Mouse (Mus musculus): ENCODE measurements at regions not wholly inside any gene's neighbourhood (a gene's known extent, or its start where the extent isn't known, plus 50 kb on each side); places are given as distances from the start of the nearest gene placed in this dataset.

- no peak for DNase-seq (ENCODE audit: low read depth, low spot score)
These were observed 88.7 kb downstream of the Edn3 start for GRCm38 (mm10) chr2:174848981-174849681.

DNA sequence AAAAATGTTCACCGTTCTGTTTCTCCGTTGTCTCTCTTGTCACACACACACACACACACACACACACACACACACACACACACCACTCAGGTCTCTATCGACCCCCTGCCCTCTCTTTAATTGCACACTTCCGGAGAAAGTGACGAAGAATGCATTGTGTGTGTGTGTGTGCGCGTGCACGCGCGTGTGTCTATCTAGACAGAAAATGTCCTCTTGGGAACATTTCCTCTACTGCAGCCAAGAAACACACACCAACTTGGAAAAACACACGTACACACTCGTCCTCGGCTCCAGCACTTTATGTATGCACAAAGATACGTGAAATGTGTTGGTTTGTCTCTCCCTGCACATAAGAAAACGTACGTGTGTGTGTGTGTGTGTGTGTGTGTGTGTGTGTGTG is 90.4 kb downstream of the Edn3 start:
- no peak for DNase-seq (ENCODE audit: low read depth, low spot score)

- peak; percentile 48 for DNase-seq (ENCODE audit: low read depth, low spot score)
These were observed 91.3 kb downstream of the Edn3 start for GRCm38 (mm10) chr2:174851525-174852330.

- no peak for DNase-seq (ENCODE audit: low read depth, low spot score)
These were observed 93.4 kb downstream of the Edn3 start for GRCm38 (mm10) chr2:174853786-174854185.

DNA sequence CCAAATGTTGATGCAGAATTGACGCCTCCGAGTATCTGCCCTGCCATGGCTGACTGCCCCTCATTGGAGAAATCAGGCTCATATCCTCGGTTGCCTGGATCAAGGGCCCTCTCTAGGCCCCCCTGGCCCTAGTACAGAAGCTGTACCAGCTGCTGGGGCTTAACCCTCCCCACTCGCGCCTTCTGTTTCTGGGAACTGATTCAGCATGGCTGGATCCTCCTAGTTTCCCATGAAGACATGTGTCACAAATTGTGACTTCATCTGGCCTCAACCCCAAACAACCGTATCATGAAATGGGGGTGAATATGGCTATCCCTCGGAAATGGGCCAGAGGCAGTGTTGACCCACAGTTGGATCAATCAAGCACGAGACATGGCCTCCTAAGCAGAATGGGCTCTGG is 95.1 kb downstream of the Edn3 start:
- no peak for DNase-seq (ENCODE audit: low read depth, low spot score)

DNA sequence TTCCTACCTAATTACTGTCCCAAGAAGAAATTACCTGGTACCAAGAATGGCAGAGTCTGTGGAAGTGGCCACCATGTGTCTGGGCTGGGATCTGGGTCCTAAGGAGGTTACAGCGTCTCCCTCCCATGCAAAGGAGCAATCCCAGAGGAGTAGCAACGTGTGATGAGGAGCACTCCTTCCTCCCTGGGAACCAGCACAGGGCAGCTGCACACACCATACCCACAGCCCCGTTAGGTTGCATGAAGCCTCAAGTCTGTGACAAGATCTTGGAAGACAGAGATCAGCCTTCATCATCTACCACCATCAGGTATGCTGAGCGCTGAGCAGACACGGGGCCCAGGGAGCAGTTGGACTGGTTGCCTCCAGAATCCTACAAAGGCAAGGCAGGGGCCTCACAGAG is 95.7 kb downstream of the Edn3 start:
- DNase-seq (ENCODE audit: low read depth, low spot score): no peak

GRCm38 (mm10) chr2:174858011-174858834 is 97.8 kb downstream of the Edn3 start:
- no peak for DNase-seq (ENCODE audit: low read depth, low spot score)

GRCm38 (mm10) chr2:174858835-174859215 is 98.4 kb downstream of the Edn3 start:
- DNase-seq (ENCODE audit: low read depth, low spot score): no peak

- no peak for DNase-seq (ENCODE audit: low read depth, low spot score)
These were observed 99.1 kb downstream of the Edn3 start for GRCm38 (mm10) chr2:174859533-174859932.

DNA sequence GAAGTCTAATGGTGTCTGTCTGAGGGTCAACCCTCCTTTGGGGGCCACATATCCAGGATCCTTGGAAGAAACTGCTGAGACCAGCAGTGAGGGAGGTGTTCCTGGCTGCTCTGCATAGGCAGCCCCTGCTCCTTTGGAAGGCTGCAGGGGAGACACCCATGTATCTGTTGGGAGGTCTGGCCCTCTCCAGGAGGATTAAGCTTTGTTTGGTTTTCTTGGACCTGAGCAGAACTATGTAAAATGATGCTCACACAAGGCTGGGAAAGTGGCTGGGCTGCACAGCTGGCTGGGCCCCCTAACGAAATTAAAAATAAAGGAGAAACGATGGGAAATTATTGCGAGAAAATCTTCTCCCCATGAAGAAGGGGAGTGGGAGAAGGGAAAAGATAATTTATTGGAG is 104.2 kb downstream of the Edn3 start:
- no peak for DNase-seq (ENCODE audit: low read depth, low spot score)

- no peak for DNase-seq (ENCODE audit: low read depth, low spot score)
These were observed 106.1 kb downstream of the Edn3 start for GRCm38 (mm10) chr2:174866546-174866945.

DNA sequence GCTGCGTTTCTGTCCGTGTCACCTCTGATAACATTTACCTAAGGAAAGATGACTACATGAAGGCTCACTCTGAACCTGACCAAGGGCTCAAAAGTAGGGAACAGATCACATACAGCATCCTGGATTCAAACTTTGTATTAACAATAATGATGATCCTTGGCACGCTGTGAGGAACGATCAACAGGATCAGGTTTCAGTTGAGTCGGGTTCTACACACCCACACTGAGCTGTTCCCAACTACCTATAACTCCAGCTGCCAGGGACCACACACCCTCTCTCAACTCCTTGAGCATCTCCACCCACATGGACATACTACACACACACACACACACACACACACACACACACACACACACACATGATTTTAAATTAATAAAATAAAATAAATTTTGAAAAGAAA is 107.0 kb downstream of the Edn3 start:
- no peak for DNase-seq (ENCODE audit: low read depth, low spot score)

DNA sequence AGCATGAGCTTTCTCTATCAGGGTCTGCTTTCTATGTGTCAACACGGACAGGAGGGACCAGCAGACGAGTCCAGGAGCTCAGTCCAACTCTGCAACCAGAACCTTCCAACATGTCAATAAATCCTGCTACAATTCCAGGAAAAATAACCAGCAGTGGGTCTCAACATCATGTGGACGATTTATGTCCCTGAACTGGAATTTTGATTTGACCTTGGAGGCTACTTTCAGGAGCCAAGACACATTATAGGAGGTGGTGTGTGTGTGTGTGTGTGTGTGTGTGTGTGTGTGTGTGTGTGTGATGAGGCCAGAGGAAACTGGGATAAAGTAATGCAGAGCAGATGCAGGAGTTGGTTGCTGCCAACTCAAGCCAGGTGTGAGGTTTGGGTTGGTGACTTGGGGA is 107.8 kb downstream of the Edn3 start:
- DNase-seq (ENCODE audit: low read depth, low spot score): no peak

- DNase-seq (ENCODE audit: low read depth, low spot score): no peak
These were observed 108.4 kb downstream of the Edn3 start for GRCm38 (mm10) chr2:174868743-174869369.

- no peak for DNase-seq (ENCODE audit: low read depth, low spot score)
These were observed 109.9 kb downstream of the Edn3 start for GRCm38 (mm10) chr2:174870284-174870683.

- DNase-seq (ENCODE audit: low read depth, low spot score): no peak
These were observed 110.8 kb downstream of the Edn3 start for GRCm38 (mm10) chr2:174871225-174871624.

DNA sequence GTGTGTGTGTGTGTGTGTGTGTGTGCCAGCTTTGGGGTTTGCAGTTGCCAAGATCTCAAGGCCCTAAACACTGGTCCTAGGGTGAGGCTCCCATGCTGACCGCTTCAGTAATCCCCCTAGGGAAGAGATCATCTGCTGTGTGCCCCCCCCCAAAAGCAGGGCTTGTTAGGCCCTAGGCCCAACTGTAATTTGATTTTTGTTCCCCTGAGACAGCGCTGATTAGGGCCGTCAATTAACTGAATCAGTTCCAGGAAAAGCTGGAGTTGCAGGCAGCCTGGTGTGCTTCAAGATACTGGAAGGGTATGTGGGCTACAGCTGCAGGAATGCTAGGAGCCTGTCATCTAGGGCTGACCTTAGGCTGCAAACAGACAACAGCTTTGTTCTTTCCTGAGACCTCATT is 111.4 kb downstream of the Edn3 start:
- no peak for DNase-seq (ENCODE audit: low read depth, low spot score)

GRCm38 (mm10) chr2:174876886-174877285 is 116.5 kb downstream of the Edn3 start:
- DNase-seq (ENCODE audit: low read depth, low spot score): no peak

GRCm38 (mm10) chr2:174878979-174879378 is 118.6 kb downstream of the Edn3 start:
- no peak for DNase-seq (ENCODE audit: low read depth, low spot score)

DNA sequence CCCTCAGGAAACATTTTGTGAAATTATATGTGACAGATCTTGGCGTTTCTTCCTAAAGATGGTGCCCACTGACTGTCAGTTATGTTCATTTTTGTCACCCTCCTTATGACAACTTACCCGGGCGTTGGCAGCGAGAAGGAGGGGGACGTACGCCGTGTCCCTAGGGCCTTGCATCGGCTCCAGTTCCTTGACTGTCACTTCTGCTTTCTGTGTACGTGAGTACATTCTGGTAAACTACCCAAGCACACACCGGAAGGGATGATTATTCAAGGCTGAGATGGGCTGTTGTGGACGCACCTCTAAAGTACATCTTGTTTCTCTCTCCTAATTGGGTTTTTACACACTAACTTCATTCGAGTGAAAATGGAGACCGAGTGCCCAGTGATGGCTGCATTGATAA is 120.2 kb downstream of the Edn3 start:
- DNase-seq (ENCODE audit: low read depth, low spot score): no peak

GRCm38 (mm10) chr2:174884232-174885225 is 124.1 kb downstream of the Edn3 start:
- DNase-seq (ENCODE audit: low read depth, low spot score): no peak

All from WW6 (cell line).